Mouse (Mus musculus): ENCODE data around the gene Hist1h2bf. TPM values are rescaled to one million over a fixed set of nuclear protein-coding genes. Genes with fewer than 3 reads are reported as not detected.
A peak's percentile ranks its signal among the peaks of the same experiment; 100 is the strongest.
"Not testable (repeated sequence)": the region's sequence is repeated elsewhere in the genome, so short reads cannot be mapped to it uniquely, and the experiment has no call there.

Gene Hist1h2bf
- polyA plus RNA-seq, 1 experiment from 2014 or later = 6.7 TPM

- not testable (repeated sequence) for H3K4me2 ChIP-seq; H3K9me3 ChIP-seq (replicated peaks); H3K36me3 ChIP-seq (replicated peaks); H3K9ac ChIP-seq; ATAC-seq (ENCODE audit: insufficient read depth); H3K27me3 ChIP-seq; H3K4me3 ChIP-seq (replicated peaks)
- WGBS (ENCODE audit: insufficient replicate concordance) = 66% methylated on average over 1 of the region's 1 CpGs
- H3K4me1 ChIP-seq (replicated peaks) = peaks cover 40% of the 10 kb centered on the region
- H3K27ac ChIP-seq (replicated peaks) = peak overlapping the region; percentile 98; the same call in 1 of the 2 replicates
These were observed 34.2 kb downstream of the Hist1h2bf start for GRCm38 (mm10) chr13:23539821-23540220.

- H3K9me3 ChIP-seq (replicated peaks) = no peaks in the 10 kb centered on the region
- H3K36me3 ChIP-seq (replicated peaks) = no peaks in the 10 kb centered on the region
- peak overlapping the region; percentile 98 for H3K27ac ChIP-seq (replicated peaks)
- WGBS (ENCODE audit: insufficient replicate concordance) = 72% methylated on average over 5 of the region's 5 CpGs
- peaks cover 47% of the 10 kb centered on the region for H3K4me1 ChIP-seq (replicated peaks)
- no peak for ATAC-seq (ENCODE audit: insufficient read depth)
- peak overlapping the region; percentile 78 for H3K4me2 ChIP-seq
- no peaks in the 10 kb centered on the region for H3K27me3 ChIP-seq
- peak overlapping the region; percentile 73; the same call in 1 of the 2 replicates for H3K9ac ChIP-seq
- H3K4me3 ChIP-seq (replicated peaks) = 0 out of 2 replicates have a peak overlapping the region, but pooled peaks have one; percentile 66
These were observed 35.7 kb downstream of the Hist1h2bf start for GRCm38 (mm10) chr13:23538249-23538648.

GRCm38 (mm10) chr13:23537006-23537710 is 36.8 kb downstream of the Hist1h2bf start:
- Histone ChIP-seq H3K4me1 (replicated peaks) (peaks cover 58% of the 10 kb centered on the region), H3K4me2 (peak overlapping the region; percentile 78), H3K27me3 (no peaks in the 10 kb centered on the region), H3K9me3 (replicated peaks) (no peaks in the 10 kb centered on the region), H3K9ac (peak overlapping the region; percentile 73), H3K27ac (replicated peaks) (peak overlapping the region; percentile 98), H3K4me3 (replicated peaks) (peak overlapping the region; percentile 66), H3K36me3 (replicated peaks) (no peaks in the 10 kb centered on the region)
- 57% methylated on average over 3 of the region's 3 CpGs for WGBS (ENCODE audit: insufficient replicate concordance)
- no peak for ATAC-seq (ENCODE audit: insufficient read depth)

- peak overlapping the region; percentile 73 for H3K9ac ChIP-seq
- no peaks in the 10 kb centered on the region for H3K36me3 ChIP-seq (replicated peaks)
- H3K27ac ChIP-seq (replicated peaks) = peak overlapping the region; percentile 98
- no peak for ATAC-seq (ENCODE audit: insufficient read depth)
- WGBS (ENCODE audit: insufficient replicate concordance) = 12% methylated on average over 7 of the region's 7 CpGs
- peaks cover 55% of the 10 kb centered on the region for H3K4me1 ChIP-seq (replicated peaks)
- H3K27me3 ChIP-seq = no peaks in the 10 kb centered on the region
- no peaks in the 10 kb centered on the region for H3K9me3 ChIP-seq (replicated peaks)
- peak overlapping the region; percentile 78 for H3K4me2 ChIP-seq
- peak overlapping the region; percentile 66 for H3K4me3 ChIP-seq (replicated peaks)
These were observed 37.7 kb downstream of the Hist1h2bf start for GRCm38 (mm10) chr13:23536076-23536822.

- not testable (repeated sequence) for H3K9me3 ChIP-seq (replicated peaks); H3K27me3 ChIP-seq; H3K36me3 ChIP-seq (replicated peaks)
- under 1% methylated on average over 54 of the region's 62 CpGs for WGBS (ENCODE audit: insufficient replicate concordance)
- Histone ChIP-seq H3K4me2 (peak within 1 kb of the TSS; percentile 78), H3K4me3 (replicated peaks) (peak within 1 kb of the TSS; percentile 66), H3K27ac (replicated peaks) (peak within 1 kb of the TSS; percentile 98), H3K9ac (peak within 1 kb of the TSS; percentile 75), H3K4me1 (replicated peaks) (peaks cover 50% of the 10 kb centered on the region)
- ATAC-seq (ENCODE audit: insufficient read depth) = peak; percentile 84
These were observed 38.6 kb downstream of the Hist1h2bf start, which contains the start of gene Hist1h3g for GRCm38 (mm10) chr13:23535137-23536075. Hist1h3g (plus strand) TSS chr13:23535422.

GRCm38 (mm10) chr13:23534368-23535131 is 39.4 kb downstream of the Hist1h2bf start:
- peak; percentile 21 for ATAC-seq (ENCODE audit: insufficient read depth)

GRCm38 (mm10) chr13:23533560-23534367 is 40.2 kb downstream of the Hist1h2bf start, which contains the start of gene Hist1h2af:
Hist1h2af (plus strand) TSS chr13:23533906.
- WGBS (ENCODE audit: insufficient replicate concordance) = under 1% methylated on average over 31 of the region's 53 CpGs
- peaks cover 47% of the 10 kb centered on the region for H3K4me1 ChIP-seq (replicated peaks)

More at GRCm38 (mm10) chr13:23534368-23535131, 39.4 kb downstream of the Hist1h2bf start:
- Histone ChIP-seq H3K4me2 (peak overlapping the region; percentile 78), H3K4me1 (replicated peaks) (peaks cover 47% of the 10 kb centered on the region), H3K27ac (replicated peaks) (peak overlapping the region; percentile 98), H3K4me3 (replicated peaks) (peak overlapping the region; percentile 66), H3K27me3 (no peaks in the 10 kb centered on the region), H3K36me3 (replicated peaks) (no peaks in the 10 kb centered on the region), H3K9me3 (replicated peaks) (no peaks in the 10 kb centered on the region), H3K9ac (peak overlapping the region; percentile 75)
- WGBS (ENCODE audit: insufficient replicate concordance) = under 1% methylated on average over 15 of the region's 15 CpGs

GRCm38 (mm10) chr13:23532262-23533075 is 41.5 kb downstream of the Hist1h2bf start:
- Histone ChIP-seq H3K9me3 (replicated peaks) (no peaks in the 10 kb centered on the region), H3K4me3 (replicated peaks) (peak overlapping the region; percentile 66), H3K36me3 (replicated peaks) (no peaks in the 10 kb centered on the region), H3K9ac (peak overlapping the region; percentile 75), H3K27ac (replicated peaks) (peak overlapping the region; percentile 98), H3K4me2 (peak overlapping the region; percentile 78), H3K4me1 (replicated peaks) (peaks cover 38% of the 10 kb centered on the region), H3K27me3 (no peaks in the 10 kb centered on the region)
- 14% methylated on average over 9 of the region's 9 CpGs for WGBS (ENCODE audit: insufficient replicate concordance)
- no peak for ATAC-seq (ENCODE audit: insufficient read depth)

More at GRCm38 (mm10) chr13:23533560-23534367, 40.2 kb downstream of the Hist1h2bf start, which contains the start of gene Hist1h2af:
- not testable (repeated sequence) for H3K27me3 ChIP-seq; H3K36me3 ChIP-seq (replicated peaks); H3K9me3 ChIP-seq (replicated peaks)
- peak; percentile 38 for ATAC-seq (ENCODE audit: insufficient read depth)
- peak within 1 kb of the TSS; percentile 66 for H3K4me3 ChIP-seq (replicated peaks)
- H3K27ac ChIP-seq (replicated peaks) = peak within 1 kb of the TSS; percentile 98
- H3K4me2 ChIP-seq = peak within 1 kb of the TSS; percentile 78
- peak within 1 kb of the TSS; percentile 75 for H3K9ac ChIP-seq
